Mouse (Mus musculus) embryo, embryonic 11.5 days (tissue): ENCODE results near the gene Olfr681.
"Not testable (repeated sequence)": the region's sequence is repeated elsewhere in the genome, so short reads cannot be mapped to it uniquely, and the experiment has no call there.

Experiments used
- DNase-seq: peaks from one replicate; pipeline ENCODE4 v3.0.0-alpha.2; 2012; ENCODE audit warnings: low read depth, low spot score

Gene Olfr681

GRCm38 (mm10) chr7:105116536-105116935, at the start of gene Olfr681:
Gene Olfr681 (plus strand): TSS chr7:105116836.
- DNase-seq, result no peak

GRCm38 (mm10) chr7:105080905-105081304, 35.7 kb upstream of the Olfr681 start, which contains the start of gene Olfr679:
Gene Olfr679 (plus strand): TSS chr7:105081205.
- DNase-seq, result no peak

- not testable (repeated sequence) for DNase-seq
Measured at GRCm38 (mm10) chr7:105092717-105093116, 23.9 kb upstream of the Olfr681 start, which contains the start of gene Olfr680-ps1. Gene Olfr680-ps1 (minus strand): TSS chr7:105092817.

- no peak for DNase-seq
Measured at GRCm38 (mm10) chr7:105141275-105141674, 24.6 kb downstream of the Olfr681 start.

- no peak for DNase-seq
Measured at GRCm38 (mm10) chr7:105146912-105147311, 30.3 kb downstream of the Olfr681 start, which contains the start of gene Olfr683. Gene Olfr683 (minus strand): TSS chr7:105147012.

GRCm38 (mm10) chr7:105163553-105163952, 46.9 kb downstream of the Olfr681 start, which contains the start of gene Olfr684:
Gene Olfr684 (minus strand): TSS chr7:105163653.
- no peak for DNase-seq

GRCm38 (mm10) chr7:105170773-105171172, 54.1 kb downstream of the Olfr681 start:
- DNase-seq, result no peak
